Mouse (Mus musculus) neural tube, embryonic 13.5 days (tissue): Measurements from ENCODE around the gene Haus5. TPM values are rescaled to one million over a fixed set of nuclear protein-coding genes. Genes with fewer than 3 reads are reported as not detected.

Source experiments
- ATAC-seq: fragments of 200-750 bp; cut with Nextera tagmentation; 2 replicates; pipeline ENCODE4 v1.8.0; 2017; ENCODE audit warnings: low read depth, mild to moderate bottlenecking, moderate TSS enrichment, moderate library complexity
- H3K27ac ChIP-seq: fragments of 300-500 bp; sonication (generic); replicated peaks from 2 replicates; pipeline ENCODE4 v1.5.1; 2015; ENCODE audit warnings: moderate library complexity, mild to moderate bottlenecking, inconsistent platforms
- H3K27me3 ChIP-seq: fragments of 300-500 bp; sonication (generic); 2 replicates; pipeline ENCODE4 v1.6.1; 2015; ENCODE audit warnings: mild to moderate bottlenecking, inconsistent platforms
- H3K36me3 ChIP-seq: fragments of 300-500 bp; sonication (generic); 2 replicates; pipeline ENCODE4 v1.6.1; 2015; ENCODE audit warnings: mild to moderate bottlenecking, inconsistent platforms
- H3K4me1 ChIP-seq: fragments of 300-500 bp; sonication (generic); replicated peaks from 2 replicates; pipeline ENCODE4 v1.6.1; 2015; ENCODE audit warnings: inconsistent platforms
- H3K4me2 ChIP-seq: fragments of 300-500 bp; sonication (generic); 2 replicates; pipeline ENCODE4 v1.6.1; 2015; ENCODE audit warnings: inconsistent platforms, mild to moderate bottlenecking, moderate library complexity
- H3K4me3 ChIP-seq: fragments of 300-500 bp; sonication (generic); 2 replicates; pipeline ENCODE4 v1.5.1; 2015; ENCODE audit warnings: mild to moderate bottlenecking, inconsistent platforms
- H3K9ac ChIP-seq: fragments of 300-500 bp; sonication (generic); 2 replicates; pipeline ENCODE4 v1.6.1; 2015; ENCODE audit warnings: moderate library complexity, mild to moderate bottlenecking, inconsistent platforms
- H3K9me3 ChIP-seq: fragments of 300-500 bp; sonication (generic); 2 replicates; pipeline ENCODE4 v1.6.1; 2016; ENCODE audit warnings: inconsistent platforms
- WGBS: fragments of 180-500 bp; shearing (Covaris S2); methylation state at CpG from one replicate; pipeline ENCODE4 v1.1.7; 2015; 5-methylcytosine and 5-hydroxymethylcytosine counted together
- polyA plus RNA-seq: library from polyadenylated mRNA; unstranded; fragments of >200 nt; fragmentation: Nextera tagmentation; extraction: Ambion mirVana; gene quantifications from 2 replicates; pipeline ENCODE4 v1.2.1, GENCODE M21; 2015

Gene Haus5
- polyA plus RNA-seq, 1 experiment from 2014 or later: 22.0 TPM

GRCm38 (mm10) chr7:30618658-30619057 is 46.1 kb downstream of the Haus5 start:
- WGBS: 97% methylated on average over 9 of the region's 9 CpGs
- Histone ChIP-seq H3K36me3 (peaks cover 70% of the 10 kb centered on the region), H3K27me3 (no peaks in the 10 kb centered on the region), H3K27ac (no peak overlapping the region), H3K4me3 (no peak overlapping the region), H3K9ac (no peak overlapping the region), H3K4me1 (no peaks in the 10 kb centered on the region), H3K9me3 (no peaks in the 10 kb centered on the region), H3K4me2 (no peak overlapping the region)
- ATAC-seq: no peak

GRCm38 (mm10) chr7:30615049-30615760 is 49.6 kb downstream of the Haus5 start:
- ATAC-seq: no peak; the same call in 1 of the 2 replicates
- Histone ChIP-seq H3K27me3 (no peaks in the 10 kb centered on the region), H3K9me3 (no peaks in the 10 kb centered on the region), H3K9ac (no peak overlapping the region), H3K36me3 (peaks cover 44% of the 10 kb centered on the region), H3K4me3 (no peak overlapping the region), H3K4me2 (no peak overlapping the region), H3K27ac (no peak overlapping the region), H3K4me1 (no peaks in the 10 kb centered on the region)
- WGBS: 56% methylated on average over 5 of the region's 5 CpGs

GRCm38 (mm10) chr7:30614454-30614853 is 50.3 kb downstream of the Haus5 start:
- Histone ChIP-seq H3K9ac (no peak overlapping the region), H3K36me3 (peaks cover 41% of the 10 kb centered on the region), H3K4me3 (no peak overlapping the region), H3K4me1 (no peaks in the 10 kb centered on the region), H3K9me3 (no peaks in the 10 kb centered on the region), H3K27ac (no peak overlapping the region), H3K4me2 (no peak overlapping the region), H3K27me3 (no peaks in the 10 kb centered on the region)
- no peak for ATAC-seq
- whole genome bisulfite sequencing: 87% methylated on average over 2 of the region's 2 CpGs

GRCm38 (mm10) chr7:30613529-30614112 is 51.2 kb downstream of the Haus5 start:
- Histone ChIP-seq H3K27ac (no peak overlapping the region), H3K4me3 (no peak overlapping the region), H3K27me3 (no peaks in the 10 kb centered on the region), H3K4me2 (no peak overlapping the region), H3K9me3 (no peaks in the 10 kb centered on the region), H3K4me1 (no peaks in the 10 kb centered on the region), H3K9ac (peak overlapping the region; percentile 22; the same call in 1 of the 2 replicates), H3K36me3 (peaks cover 33% of the 10 kb centered on the region)
- ATAC-seq: 0 out of 2 replicates have a peak, but pooled peaks have one; percentile 40
- 23% methylated on average over 14 of the region's 14 CpGs for WGBS

GRCm38 (mm10) chr7:30612654-30613402 is 52.0 kb downstream of the Haus5 start, which contains the start of gene Upk1a:
TSS of gene Upk1a (minus strand) at chr7:30612847.
- H3K9me3 ChIP-seq: no peaks in the 10 kb centered on the region
- H3K27me3 ChIP-seq: no peaks in the 10 kb centered on the region
- no peak for ATAC-seq
- WGBS: 73% methylated on average over 8 of the region's 8 CpGs
- H3K4me2 ChIP-seq: no peak within 1 kb of the TSS
- H3K4me1 ChIP-seq: no peaks in the 10 kb centered on the region
- H3K4me3 ChIP-seq: no peak within 1 kb of the TSS
- peaks cover 25% of the 10 kb centered on the region for H3K36me3 ChIP-seq
- H3K9ac ChIP-seq: peak within 1 kb of the TSS; percentile 22; the same call in 1 of the 2 replicates
- H3K27ac ChIP-seq: no peak within 1 kb of the TSS

- WGBS: 59% methylated on average over 7 of the region's 7 CpGs
- Histone ChIP-seq H3K4me2 (no peak overlapping the region), H3K4me1 (no peaks in the 10 kb centered on the region), H3K27ac (no peak overlapping the region), H3K9me3 (no peaks in the 10 kb centered on the region), H3K27me3 (no peaks in the 10 kb centered on the region), H3K4me3 (no peak overlapping the region), H3K36me3 (no peaks in the 10 kb centered on the region), H3K9ac (no peak overlapping the region)
- no peak for ATAC-seq
Measured at GRCm38 (mm10) chr7:30610043-30610442, 54.8 kb downstream of the Haus5 start.

GRCm38 (mm10) chr7:30608476-30608875 is 56.3 kb downstream of the Haus5 start:
- Histone ChIP-seq H3K4me3 (no peak overlapping the region), H3K9me3 (no peaks in the 10 kb centered on the region), H3K27me3 (no peaks in the 10 kb centered on the region), H3K9ac (peak overlapping the region; percentile 22; the same call in 1 of the 2 replicates), H3K4me1 (no peaks in the 10 kb centered on the region), H3K36me3 (no peaks in the 10 kb centered on the region), H3K4me2 (no peak overlapping the region), H3K27ac (no peak overlapping the region)
- WGBS: 52% methylated on average over 16 of the region's 16 CpGs
- ATAC-seq: no peak

- H3K27ac ChIP-seq: no peak overlapping the region
- no peaks in the 10 kb centered on the region for H3K9me3 ChIP-seq
- no peak overlapping the region for H3K4me3 ChIP-seq
- H3K4me2 ChIP-seq: no peak overlapping the region
- no peaks in the 10 kb centered on the region for H3K36me3 ChIP-seq
- H3K4me1 ChIP-seq: no peaks in the 10 kb centered on the region
- 31% methylated on average over 8 of the region's 8 CpGs for WGBS
- 0 out of 2 replicates have a peak, but pooled peaks have one; percentile 43 for ATAC-seq
- no peak overlapping the region for H3K9ac ChIP-seq
- no peaks in the 10 kb centered on the region for H3K27me3 ChIP-seq
Measured at GRCm38 (mm10) chr7:30607706-30608309, 57.0 kb downstream of the Haus5 start.

GRCm38 (mm10) chr7:30604944-30605343 is 59.9 kb downstream of the Haus5 start:
- Histone ChIP-seq H3K9me3 (no peaks in the 10 kb centered on the region), H3K4me3 (no peak overlapping the region), H3K36me3 (no peaks in the 10 kb centered on the region), H3K4me2 (no peak overlapping the region), H3K9ac (no peak overlapping the region), H3K27ac (no peak overlapping the region), H3K27me3 (no peaks in the 10 kb centered on the region), H3K4me1 (peaks cover 7% of the 10 kb centered on the region)
- 89% methylated on average over 8 of the region's 8 CpGs for WGBS
- ATAC-seq: no peak

- ATAC-seq: no peak
- no peaks in the 10 kb centered on the region for H3K9me3 ChIP-seq
- H3K27ac ChIP-seq: no peak overlapping the region
- H3K27me3 ChIP-seq: no peaks in the 10 kb centered on the region
- H3K4me1 ChIP-seq: peaks cover 10% of the 10 kb centered on the region
- H3K9ac ChIP-seq: no peak overlapping the region
- no peak overlapping the region for H3K4me3 ChIP-seq
- H3K4me2 ChIP-seq: no peak overlapping the region
- 66% methylated on average over 8 of the region's 8 CpGs for WGBS
- no peaks in the 10 kb centered on the region for H3K36me3 ChIP-seq
Measured at GRCm38 (mm10) chr7:30604424-30604823, 60.4 kb downstream of the Haus5 start.
